Mouse (Mus musculus): ENCODE measurements around the gene Ess2. TPM values are rescaled to one million over a fixed set of nuclear protein-coding genes. Genes with fewer than 3 reads are reported as not detected.
A peak's percentile ranks its signal among the peaks of the same experiment; 100 is the strongest.

Gene Ess2
- polyA plus RNA-seq, 1 experiment from 2014 or later = 47.8 TPM

DNA sequence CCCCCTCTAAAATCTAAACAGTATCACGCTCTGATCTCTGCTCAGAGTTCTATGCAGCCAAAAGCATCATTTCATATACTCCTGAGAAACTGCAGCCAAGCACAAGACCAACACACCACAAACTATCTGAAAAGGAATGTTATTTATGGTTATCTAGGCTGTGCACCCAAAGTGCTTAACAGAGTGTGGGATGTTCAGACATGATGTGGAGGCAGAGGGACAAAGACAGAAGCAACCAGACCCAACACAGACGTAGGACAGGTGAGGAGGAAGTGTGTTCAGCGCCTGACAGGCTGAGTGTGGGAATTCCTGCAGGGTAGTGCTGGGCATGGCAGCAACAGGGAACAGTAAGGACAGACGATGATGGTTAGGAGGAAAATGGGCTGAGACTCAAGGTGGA, 31.6 kb downstream of the Ess2 start:
- WGBS = 95% methylated on average over 4 of the region's 4 CpGs
- Histone ChIP-seq H3K27ac (no peak overlapping the region), H3K36me3 (peaks cover 24% of the 10 kb centered on the region), H3K4me3 (no peak overlapping the region), H3K9ac (no peak overlapping the region), H3K4me2 (no peak overlapping the region), H3K27me3 (no peaks in the 10 kb centered on the region), H3K4me1 (replicated peaks) (peaks cover 17% of the 10 kb centered on the region), H3K9me3 (no peaks in the 10 kb centered on the region)
- no peak for ATAC-seq (ENCODE audit: low FRiP score)

DNA sequence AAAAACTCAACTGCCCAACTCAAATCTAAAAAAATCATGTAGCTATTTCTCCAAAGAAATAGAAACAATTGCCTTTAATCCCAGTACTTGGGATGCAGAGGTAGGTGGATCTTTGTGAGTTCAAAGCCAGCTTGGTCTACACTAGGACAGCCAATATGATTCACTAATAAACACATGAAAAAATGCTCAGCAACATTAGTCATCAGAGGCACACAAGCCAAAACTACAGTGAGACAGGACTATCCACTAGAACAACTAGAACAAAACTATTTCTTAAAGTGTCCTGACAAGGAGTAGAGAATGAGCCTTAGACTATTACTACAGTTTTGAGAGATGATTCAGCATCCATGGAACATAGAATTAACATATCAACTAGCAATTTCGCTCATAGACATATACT, 35.1 kb downstream of the Ess2 start:
- Histone ChIP-seq H3K27ac (no peak overlapping the region), H3K9ac (no peak overlapping the region), H3K4me3 (no peak overlapping the region), H3K36me3 (peaks cover 30% of the 10 kb centered on the region), H3K4me1 (replicated peaks) (0 out of 2 replicates have a peak, but pooled peaks cover 2% of the 10 kb centered on the region), H3K9me3 (no peaks in the 10 kb centered on the region), H3K4me2 (no peak overlapping the region), H3K27me3 (no peaks in the 10 kb centered on the region)
- 95% methylated on average over 1 of the region's 1 CpGs for WGBS
- ATAC-seq (ENCODE audit: low FRiP score) = no peak

DNA sequence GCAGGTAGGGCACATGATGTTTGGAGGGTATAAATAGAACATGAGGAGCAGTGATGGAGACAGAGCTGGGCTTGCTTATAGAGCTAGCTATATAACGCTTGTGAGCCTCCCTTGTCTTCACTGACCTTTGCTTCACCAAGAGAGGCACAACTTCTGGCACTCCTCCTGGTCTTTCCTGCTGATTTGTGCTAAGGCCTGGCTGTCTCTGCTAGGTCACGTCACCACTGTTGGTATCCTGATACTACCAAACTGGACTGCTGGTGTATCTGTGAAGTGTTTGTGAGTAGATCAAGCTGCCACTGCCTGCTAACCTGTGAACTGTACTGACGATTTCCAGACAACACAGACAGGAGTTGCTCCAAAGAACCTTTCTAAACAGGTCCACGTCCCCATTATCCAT, 36.0 kb downstream of the Ess2 start:
- ATAC-seq (ENCODE audit: low FRiP score) = no peak
- H3K36me3 ChIP-seq = peaks cover 38% of the 10 kb centered on the region
- no peaks in the 10 kb centered on the region for H3K27me3 ChIP-seq
- H3K4me3 ChIP-seq = no peak overlapping the region
- H3K9ac ChIP-seq = no peak overlapping the region
- H3K9me3 ChIP-seq = no peaks in the 10 kb centered on the region
- H3K4me1 ChIP-seq (replicated peaks) = no peaks in the 10 kb centered on the region
- WGBS = 91% methylated on average over 4 of the region's 4 CpGs
- no peak overlapping the region for H3K27ac ChIP-seq
- H3K4me2 ChIP-seq = no peak overlapping the region

DNA sequence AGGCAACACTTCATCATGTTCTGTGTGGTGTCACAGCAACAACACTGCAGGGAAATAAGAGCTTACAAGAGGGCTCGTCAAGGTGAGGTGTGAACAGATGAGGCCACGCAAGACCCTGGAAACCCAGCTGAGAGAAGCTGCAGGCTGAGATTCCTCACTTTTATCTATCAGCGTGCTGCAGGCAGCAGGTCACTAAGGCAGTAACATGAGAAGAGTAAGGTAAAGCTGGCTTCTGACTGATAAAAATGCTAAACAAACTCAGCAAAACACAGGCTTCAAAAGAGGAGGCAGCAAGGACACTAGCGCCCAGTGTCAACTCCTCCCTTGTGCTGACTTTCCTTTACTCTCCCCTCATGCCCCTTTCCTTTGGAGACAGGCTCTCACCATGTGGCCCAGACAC, 38.2 kb downstream of the Ess2 start:
- Histone ChIP-seq H3K4me3 (no peak overlapping the region), H3K9ac (peak overlapping the region; percentile 15; the same call in 1 of the 2 replicates), H3K27me3 (no peaks in the 10 kb centered on the region), H3K27ac (no peak overlapping the region), H3K9me3 (no peaks in the 10 kb centered on the region), H3K36me3 (peaks cover 45% of the 10 kb centered on the region), H3K4me2 (no peak overlapping the region), H3K4me1 (replicated peaks) (no peaks in the 10 kb centered on the region)
- WGBS = 75% methylated on average over 4 of the region's 4 CpGs
- ATAC-seq (ENCODE audit: low FRiP score) = no peak

DNA sequence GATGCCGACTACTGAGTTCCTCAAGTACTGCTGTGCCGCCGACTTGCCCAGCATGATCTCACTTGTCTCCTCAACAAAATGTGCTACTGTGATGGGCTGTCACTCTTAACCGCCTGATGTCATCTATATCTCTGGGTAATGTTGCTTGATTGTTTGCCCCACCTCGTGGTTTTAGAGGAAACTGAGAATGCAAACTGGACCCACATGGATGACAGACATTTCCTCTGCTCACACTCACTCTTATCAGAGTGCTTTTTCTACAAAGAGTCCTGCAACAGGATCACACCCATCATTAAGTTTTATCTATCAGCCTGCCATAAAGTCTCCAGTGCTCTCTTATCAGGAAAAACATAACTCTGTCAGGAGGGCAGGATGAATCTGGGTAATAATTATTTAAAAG, 39.9 kb downstream of the Ess2 start:
- no peak for ATAC-seq (ENCODE audit: low FRiP score)
- no peaks in the 10 kb centered on the region for H3K27me3 ChIP-seq
- peaks cover 42% of the 10 kb centered on the region for H3K36me3 ChIP-seq
- no peaks in the 10 kb centered on the region for H3K9me3 ChIP-seq
- no peak overlapping the region for H3K27ac ChIP-seq
- H3K4me2 ChIP-seq = no peak overlapping the region
- no peak overlapping the region for H3K9ac ChIP-seq
- no peak overlapping the region for H3K4me3 ChIP-seq
- no peaks in the 10 kb centered on the region for H3K4me1 ChIP-seq (replicated peaks)
- WGBS = 92% methylated on average over 5 of the region's 5 CpGs

DNA sequence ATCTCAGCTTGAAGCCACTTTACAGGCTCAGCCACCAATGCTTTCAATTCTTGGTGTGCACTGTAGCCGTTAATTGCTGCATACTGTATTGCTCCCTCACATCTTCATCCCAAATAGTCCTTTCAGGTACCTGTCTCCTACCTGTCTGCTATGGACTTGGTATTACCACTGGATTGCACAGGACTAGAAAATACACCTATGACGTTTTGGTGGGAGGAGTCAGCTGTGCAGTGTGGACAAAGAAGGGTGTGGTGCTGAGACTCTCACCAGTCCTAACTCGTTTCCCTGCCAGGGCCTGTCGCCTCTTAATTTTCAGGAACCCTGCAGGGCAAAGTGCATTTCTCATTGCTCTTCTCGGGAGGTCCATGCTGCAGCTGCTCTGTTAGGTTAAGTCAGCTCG, 45.4 kb downstream of the Ess2 start:
- no peaks in the 10 kb centered on the region for H3K4me1 ChIP-seq (replicated peaks)
- 73% methylated on average over 6 of the region's 6 CpGs for WGBS

DNA sequence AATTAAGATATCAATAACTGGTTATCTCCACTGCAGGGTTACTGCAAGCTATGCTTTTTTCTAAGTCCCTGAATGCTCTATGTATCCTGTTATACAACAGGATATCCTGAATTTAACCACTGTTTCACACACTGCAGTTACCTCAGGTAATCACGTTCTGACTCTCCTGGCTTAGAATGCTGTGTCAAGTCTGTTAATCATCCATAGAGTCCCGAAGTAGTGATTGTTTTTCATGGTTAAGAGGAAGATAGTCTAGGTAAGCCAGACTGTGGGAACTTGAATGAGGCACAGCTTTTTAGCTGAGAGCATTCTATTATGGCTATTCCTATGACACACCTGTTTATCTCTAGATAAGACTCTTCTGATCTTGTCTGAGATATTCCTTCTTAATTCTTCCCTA, 45.9 kb downstream of the Ess2 start:
- H3K27ac ChIP-seq = no peak overlapping the region
- no peak overlapping the region for H3K4me2 ChIP-seq
- no peaks in the 10 kb centered on the region for H3K4me1 ChIP-seq (replicated peaks)
- H3K9me3 ChIP-seq = no peaks in the 10 kb centered on the region
- no peak overlapping the region for H3K4me3 ChIP-seq
- peaks cover 35% of the 10 kb centered on the region for H3K36me3 ChIP-seq
- 95% methylated on average over 2 of the region's 2 CpGs for WGBS
- H3K27me3 ChIP-seq = no peaks in the 10 kb centered on the region
- no peak for ATAC-seq (ENCODE audit: low FRiP score)
- H3K9ac ChIP-seq = no peak overlapping the region

More for the DNA sequence above, 45.4 kb downstream of the Ess2 start:
- H3K36me3 ChIP-seq = peaks cover 34% of the 10 kb centered on the region
- H3K27me3 ChIP-seq = no peaks in the 10 kb centered on the region
- no peak overlapping the region for H3K4me3 ChIP-seq
- no peak overlapping the region for H3K9ac ChIP-seq
- no peak overlapping the region for H3K27ac ChIP-seq
- ATAC-seq (ENCODE audit: low FRiP score) = no peak
- no peak overlapping the region for H3K4me2 ChIP-seq
- no peaks in the 10 kb centered on the region for H3K9me3 ChIP-seq

DNA sequence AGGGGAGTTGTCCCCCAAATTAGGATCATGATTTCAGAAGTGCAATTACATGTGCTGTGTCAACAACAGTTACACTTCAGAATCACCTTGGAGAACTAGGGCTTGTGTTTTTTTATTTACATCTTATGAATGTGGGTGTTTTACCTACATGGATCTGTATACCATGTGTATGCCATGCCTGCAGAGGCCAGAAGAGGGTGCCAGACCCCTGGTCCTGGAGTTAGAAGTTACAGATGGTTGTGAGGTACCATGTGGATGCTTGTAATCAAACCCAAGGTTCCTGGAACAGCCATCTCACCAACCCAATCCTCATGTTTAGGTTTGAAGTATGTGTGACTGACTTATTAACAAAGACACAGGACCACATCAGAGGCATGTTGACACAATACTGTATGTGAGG, 52.6 kb downstream of the Ess2 start:
- no peaks in the 10 kb centered on the region for H3K4me1 ChIP-seq (replicated peaks)
- H3K27ac ChIP-seq = no peak overlapping the region
- no peak overlapping the region for H3K4me3 ChIP-seq
- H3K9me3 ChIP-seq = no peaks in the 10 kb centered on the region
- peaks cover 66% of the 10 kb centered on the region for H3K36me3 ChIP-seq
- H3K27me3 ChIP-seq = no peaks in the 10 kb centered on the region
- H3K4me2 ChIP-seq = no peak overlapping the region
- H3K9ac ChIP-seq = no peak overlapping the region
- no peak for ATAC-seq (ENCODE audit: low FRiP score)

DNA sequence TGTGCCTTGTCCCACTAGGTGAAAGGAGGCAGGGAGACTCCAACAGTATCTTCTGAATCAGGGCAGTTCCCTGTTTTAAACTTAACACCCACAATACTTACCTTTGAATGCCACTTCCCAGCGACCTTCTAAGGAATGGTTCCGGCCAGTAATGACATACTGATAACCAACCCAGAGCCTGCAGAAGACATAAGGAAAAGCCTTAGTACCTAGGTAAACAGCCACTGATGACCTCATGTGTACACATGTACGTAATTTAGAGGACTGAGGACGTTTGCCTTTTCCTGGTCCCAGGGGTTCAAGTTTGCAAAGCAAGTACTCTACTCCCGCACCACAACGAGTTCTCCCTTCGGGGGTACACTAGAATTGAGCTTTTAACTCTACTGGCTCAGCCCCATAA, 54.0 kb downstream of the Ess2 start:
- no peak overlapping the region for H3K4me2 ChIP-seq
- peaks cover 77% of the 10 kb centered on the region for H3K36me3 ChIP-seq
- WGBS = 92% methylated on average over 7 of the region's 7 CpGs
- ATAC-seq (ENCODE audit: low FRiP score) = no peak
- no peak overlapping the region for H3K9ac ChIP-seq
- no peaks in the 10 kb centered on the region for H3K27me3 ChIP-seq
- H3K9me3 ChIP-seq = no peaks in the 10 kb centered on the region
- no peak overlapping the region for H3K4me3 ChIP-seq
- no peak overlapping the region for H3K27ac ChIP-seq
- no peaks in the 10 kb centered on the region for H3K4me1 ChIP-seq (replicated peaks)

DNA sequence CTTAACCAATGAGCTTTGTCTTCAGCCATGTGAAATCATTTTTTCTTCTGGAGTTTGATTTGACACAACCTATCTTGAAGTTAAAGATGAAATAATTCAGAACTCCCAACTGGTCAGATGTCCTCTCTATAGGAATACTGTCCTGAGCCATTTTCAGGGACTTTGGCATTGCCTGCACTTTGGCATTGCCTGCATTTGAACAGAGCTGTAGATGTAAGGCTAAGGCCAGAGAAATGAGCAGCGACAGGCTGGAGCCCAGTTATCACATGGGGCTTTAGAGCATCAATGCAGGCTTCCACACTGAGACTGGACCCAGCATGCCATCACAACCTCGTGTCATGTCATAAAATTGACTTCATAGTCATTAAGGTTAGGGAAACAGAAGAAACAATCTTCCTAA, 57.9 kb downstream of the Ess2 start:
- H3K27me3 ChIP-seq = no peaks in the 10 kb centered on the region
- no peaks in the 10 kb centered on the region for H3K9me3 ChIP-seq
- 90% methylated on average over 2 of the region's 2 CpGs for WGBS
- H3K36me3 ChIP-seq = peaks cover 88% of the 10 kb centered on the region
- H3K27ac ChIP-seq = no peak overlapping the region
- no peak overlapping the region for H3K4me2 ChIP-seq
- H3K4me1 ChIP-seq (replicated peaks) = no peaks in the 10 kb centered on the region
- no peak overlapping the region for H3K4me3 ChIP-seq
- ATAC-seq (ENCODE audit: low FRiP score) = no peak
- no peak overlapping the region for H3K9ac ChIP-seq

DNA sequence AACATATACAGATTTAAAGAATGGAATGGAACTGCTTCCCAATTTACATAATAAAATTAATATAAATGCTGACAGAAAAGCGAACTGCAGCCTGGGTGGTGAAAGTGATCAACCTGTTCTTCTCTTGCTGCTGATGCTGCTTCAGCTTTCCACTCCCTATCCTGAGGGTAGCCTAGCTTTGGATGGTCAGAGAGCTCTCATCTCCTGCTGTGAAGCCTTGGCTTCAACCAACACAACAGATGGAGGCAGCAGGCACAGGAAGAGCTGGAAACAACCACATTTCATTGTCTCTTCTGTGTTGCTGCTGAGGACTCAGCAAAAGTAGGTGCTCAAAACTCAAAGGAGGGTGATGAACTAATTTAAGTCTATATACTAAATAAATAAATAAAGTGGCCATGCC, 59.3 kb downstream of the Ess2 start:
- ATAC-seq (ENCODE audit: low FRiP score) = no peak

DNA sequence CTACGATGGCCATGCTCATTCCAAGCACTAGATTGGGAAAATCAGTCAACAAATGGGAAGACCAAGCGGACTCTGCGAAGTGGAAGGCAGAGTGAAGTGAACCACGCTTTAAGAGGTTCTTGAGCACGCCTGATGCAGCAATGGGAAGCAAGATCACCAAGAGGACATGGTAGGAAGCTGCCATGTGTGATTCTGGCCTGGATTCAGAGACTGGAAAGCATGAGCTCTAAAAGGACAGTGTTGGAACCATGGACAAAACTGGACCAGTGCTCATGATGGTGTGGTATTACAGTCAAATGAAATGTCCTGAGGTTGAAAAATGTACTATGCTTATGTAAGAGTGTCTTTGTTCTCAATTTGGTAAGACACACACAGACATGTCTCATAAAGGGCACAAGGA, 59.8 kb downstream of the Ess2 start:
- Histone ChIP-seq H3K9ac (no peak overlapping the region), H3K4me2 (no peak overlapping the region), H3K36me3 (peaks cover 86% of the 10 kb centered on the region), H3K4me3 (no peak overlapping the region), H3K27ac (no peak overlapping the region), H3K27me3 (no peaks in the 10 kb centered on the region), H3K9me3 (no peaks in the 10 kb centered on the region), H3K4me1 (replicated peaks) (no peaks in the 10 kb centered on the region)
- WGBS = 97% methylated on average over 5 of the region's 5 CpGs
- ATAC-seq (ENCODE audit: low FRiP score) = no peak

More for the DNA sequence above, 59.3 kb downstream of the Ess2 start:
- Histone ChIP-seq H3K36me3 (peaks cover 86% of the 10 kb centered on the region), H3K9me3 (no peaks in the 10 kb centered on the region), H3K4me3 (no peak overlapping the region), H3K4me1 (replicated peaks) (no peaks in the 10 kb centered on the region), H3K27me3 (no peaks in the 10 kb centered on the region), H3K4me2 (no peak overlapping the region), H3K27ac (no peak overlapping the region), H3K9ac (no peak overlapping the region)
- WGBS = 90% methylated on average over 1 of the region's 1 CpGs

All from hindbrain, embryonic 13.5 days (tissue).